Mouse (Mus musculus): ENCODE measurements around the gene Tmem167.

GRCm38 (mm10) chr13:90175662-90176061 is 86.7 kb downstream of the Tmem167 start:
- TF ChIP-seq CTCF (IDR thresholded peaks at IDR 0.05; ENCODE audit: borderline replicate concordance, insufficient read depth, low read depth, low read length) (no peak), POLR2A (IDR thresholded peaks at IDR 0.05; ENCODE audit: borderline replicate concordance, insufficient read depth, low read length) (no peak)

Measured in cerebellum, adult 2 months (tissue).